Mouse (Mus musculus) E14TG2a.4 (cell line): ENCODE results near the gene Tagap1.
"Not testable (repeated sequence)": the region's sequence is repeated elsewhere in the genome, so short reads cannot be mapped to it uniquely, and the experiment has no call there.

Experiments used
- CTCF ChIP-seq: conservative IDR thresholded peaks from 2 replicates; pipeline ENCODE4 v1.5.1; 2014; ENCODE audit warnings: low read length
- NANOG ChIP-seq: IDR thresholded peaks from 2 replicates; pipeline ENCODE4 v1.6.1; 2014; ENCODE audit warnings: borderline replicate concordance, low read length, mixed read lengths
- POU5F1 ChIP-seq: IDR thresholded peaks from 2 replicates; pipeline ENCODE4 v1.6.1; 2014; ENCODE audit warnings: low read length, borderline replicate concordance

- not testable (repeated sequence) for TF ChIP-seq CTCF, POU5F1, NANOG
These were observed 41.6 kb downstream of the Tagap1 start for GRCm38 (mm10) chr17:6919388-6919787.
